Mouse (Mus musculus) hindbrain, embryonic 14.5 days (tissue): ENCODE measurements around the gene Gm19935. TPM values are rescaled to one million over a fixed set of nuclear protein-coding genes. Genes with fewer than 3 reads are reported as not detected.
A peak's percentile ranks its signal among the peaks of the same experiment; 100 is the strongest.

Experiments
- ATAC-seq: fragments of 200-750 bp; cut with Nextera tagmentation; 2 replicates; pipeline ENCODE4 v1.8.0; 2017; ENCODE audit warnings: moderate number of reproducible peaks, mild to moderate bottlenecking, moderate TSS enrichment, moderate library complexity; ENCODE audit not compliant: low FRiP score
- DNase-seq: peaks from one replicate; pipeline ENCODE4 v3.0.0-alpha.2; 2015; ENCODE audit warnings: low spot score
- H3K27ac ChIP-seq: fragments of 300-500 bp; sonication (generic); 2 replicates; pipeline ENCODE4 v1.5.1; 2014; ENCODE audit warnings: mild to moderate bottlenecking, moderate library complexity
- H3K27me3 ChIP-seq: fragments of 300-500 bp; sonication (generic); 2 replicates; pipeline ENCODE4 v1.6.1; 2014; ENCODE audit warnings: mild to moderate bottlenecking, low read length, mixed read lengths; ENCODE audit not compliant: control insufficient read depth, insufficient read depth
- H3K36me3 ChIP-seq: fragments of 300-500 bp; sonication (generic); replicated peaks from 2 replicates; pipeline ENCODE4 v1.6.1; 2014; ENCODE audit not compliant: control insufficient read depth, insufficient read depth
- H3K4me1 ChIP-seq: fragments of 300-500 bp; sonication (generic); replicated peaks from 2 replicates; pipeline ENCODE4 v1.6.1; 2014; ENCODE audit warnings: antibody characterized with exemption, low read length, mixed read lengths; ENCODE audit not compliant: control insufficient read depth, insufficient read depth
- H3K4me2 ChIP-seq: fragments of 300-500 bp; sonication (generic); replicated peaks from 2 replicates; pipeline ENCODE4 v1.6.1; 2014; ENCODE audit warnings: mild to moderate bottlenecking, moderate library complexity
- H3K4me3 ChIP-seq: fragments of 300-500 bp; sonication (generic); replicated peaks from 2 replicates; pipeline ENCODE4 v1.5.1; 2014; ENCODE audit warnings: mild to moderate bottlenecking, low read length
- H3K9ac ChIP-seq: fragments of 300-500 bp; sonication (generic); 2 replicates; pipeline ENCODE4 v1.6.1; 2014
- H3K9me3 ChIP-seq: fragments of 300-500 bp; sonication (generic); 2 replicates; pipeline ENCODE4 v1.6.1; 2016; ENCODE audit warnings: low read length; ENCODE audit not compliant: control insufficient read depth
- WGBS: fragments of 180-500 bp; shearing (Covaris S2); extraction: QIAGEN DNeasy Blood & Tissue Kit; methylation state at CpG from one replicate; pipeline ENCODE4 v1.1.7; 2014; 5-methylcytosine and 5-hydroxymethylcytosine counted together
- polyA plus RNA-seq: library from polyadenylated mRNA; unstranded; fragments of >200 nt; fragmentation: Nextera tagmentation; extraction: Ambion mirVana; gene quantifications from 2 replicates; pipeline ENCODE4 v1.2.1, GENCODE M21; 2014

Gm19935 gene
- polyA plus RNA-seq, 1 experiment from 2014 or later = 2.7 TPM

GRCm38 (mm10) chr8:90820321-90820696, 3.1 kb upstream of the Gm19935 start:
- 0 out of 2 replicates have a peak, but pooled peaks cover 12% of the 10 kb centered on the region for H3K4me1 ChIP-seq
- no peaks in the 10 kb centered on the region for H3K36me3 ChIP-seq
- no peak overlapping the region for H3K27ac ChIP-seq
- H3K4me2 ChIP-seq = no peak overlapping the region
- H3K27me3 ChIP-seq = no peaks in the 10 kb centered on the region
- ATAC-seq (no peak), DNase-seq (no peak)
- no peaks in the 10 kb centered on the region for H3K9me3 ChIP-seq
- 89% methylated on average over 4 of the region's 4 CpGs for WGBS
- H3K4me3 ChIP-seq = no peak overlapping the region
- H3K9ac ChIP-seq = no peak overlapping the region

- no peaks in the 10 kb centered on the region for H3K27me3 ChIP-seq
- H3K9ac ChIP-seq = no peak overlapping the region
- H3K4me2 ChIP-seq = no peak overlapping the region
- H3K4me1 ChIP-seq = 0 out of 2 replicates have a peak, but pooled peaks cover 12% of the 10 kb centered on the region
- H3K4me3 ChIP-seq = no peak overlapping the region
- ATAC-seq = no peak
- no peak for DNase-seq
- H3K27ac ChIP-seq = no peak overlapping the region
- H3K9me3 ChIP-seq = no peaks in the 10 kb centered on the region
- H3K36me3 ChIP-seq = no peaks in the 10 kb centered on the region
- 82% methylated on average over 9 of the region's 9 CpGs for WGBS
Observed at GRCm38 (mm10) chr8:90819561-90820320, 2.5 kb upstream of the Gm19935 start.

GRCm38 (mm10) chr8:90816061-90816882, 921 bp downstream of the Gm19935 start:
- Histone ChIP-seq H3K36me3 (no peaks in the 10 kb centered on the region), H3K27me3 (no peaks in the 10 kb centered on the region), H3K9me3 (no peaks in the 10 kb centered on the region), H3K4me1 (0 out of 2 replicates have a peak, but pooled peaks cover 12% of the 10 kb centered on the region), H3K9ac (no peak overlapping the region), H3K27ac (peak overlapping the region; percentile 40), H3K4me3 (no peak overlapping the region), H3K4me2 (no peak overlapping the region)
- DNase-seq = peak; percentile 30
- WGBS = 56% methylated on average over 23 of the region's 23 CpGs
- ATAC-seq = 0 out of 2 replicates have a peak, but pooled peaks have one; percentile 14

GRCm38 (mm10) chr8:90813602-90814320, 3.4 kb downstream of the Gm19935 start:
- Histone ChIP-seq H3K27me3 (no peaks in the 10 kb centered on the region), H3K4me1 (0 out of 2 replicates have a peak, but pooled peaks cover 12% of the 10 kb centered on the region), H3K9me3 (no peaks in the 10 kb centered on the region), H3K4me3 (no peak overlapping the region), H3K4me2 (no peak overlapping the region), H3K9ac (no peak overlapping the region), H3K36me3 (no peaks in the 10 kb centered on the region), H3K27ac (no peak overlapping the region)
- WGBS = 83% methylated on average over 10 of the region's 10 CpGs
- ATAC-seq = no peak
- no peak for DNase-seq

- peaks cover 10% of the 10 kb centered on the region; the same call in 1 of the 2 replicates for H3K9me3 ChIP-seq
- H3K4me1 ChIP-seq = no peaks in the 10 kb centered on the region
- 72% methylated on average over 5 of the region's 5 CpGs for WGBS
- H3K9ac ChIP-seq = no peak overlapping the region
- no peak for DNase-seq
- H3K27me3 ChIP-seq = no peaks in the 10 kb centered on the region
- no peak overlapping the region for H3K27ac ChIP-seq
- H3K4me3 ChIP-seq = no peak overlapping the region
- H3K4me2 ChIP-seq = no peak overlapping the region
- ATAC-seq = no peak
- no peaks in the 10 kb centered on the region for H3K36me3 ChIP-seq
Observed at GRCm38 (mm10) chr8:90799473-90799872, 17.7 kb downstream of the Gm19935 start.

GRCm38 (mm10) chr8:90794990-90795861, 22.0 kb downstream of the Gm19935 start:
- H3K36me3 ChIP-seq = no peaks in the 10 kb centered on the region
- no peaks in the 10 kb centered on the region for H3K27me3 ChIP-seq
- no peak overlapping the region for H3K9ac ChIP-seq
- H3K9me3 ChIP-seq = no peaks in the 10 kb centered on the region
- ATAC-seq (no peak), DNase-seq (peak; percentile 75)
- H3K4me3 ChIP-seq = no peak overlapping the region
- 11% methylated on average over 12 of the region's 12 CpGs for WGBS
- no peaks in the 10 kb centered on the region for H3K4me1 ChIP-seq
- H3K4me2 ChIP-seq = peak overlapping the region; percentile 25
- H3K27ac ChIP-seq = no peak overlapping the region

GRCm38 (mm10) chr8:90793710-90794109, 23.5 kb downstream of the Gm19935 start:
- no peaks in the 10 kb centered on the region for H3K36me3 ChIP-seq
- WGBS = under 1% methylated on average over 3 of the region's 3 CpGs
- H3K27ac ChIP-seq = no peak overlapping the region

GRCm38 (mm10) chr8:90791616-90792015, 25.6 kb downstream of the Gm19935 start:
- Histone ChIP-seq H3K9ac (no peak overlapping the region), H3K27ac (no peak overlapping the region), H3K4me3 (no peak overlapping the region), H3K36me3 (no peaks in the 10 kb centered on the region), H3K9me3 (no peaks in the 10 kb centered on the region), H3K4me2 (no peak overlapping the region), H3K4me1 (no peaks in the 10 kb centered on the region), H3K27me3 (no peaks in the 10 kb centered on the region)
- DNase-seq (no peak), ATAC-seq (no peak)
- 96% methylated on average over 1 of the region's 1 CpGs for WGBS

More at GRCm38 (mm10) chr8:90793710-90794109, 23.5 kb downstream of the Gm19935 start:
- Histone ChIP-seq H3K4me1 (no peaks in the 10 kb centered on the region), H3K27me3 (no peaks in the 10 kb centered on the region), H3K9me3 (no peaks in the 10 kb centered on the region), H3K4me3 (no peak overlapping the region), H3K4me2 (no peak overlapping the region), H3K9ac (no peak overlapping the region)
- DNase-seq (peak; percentile 94), ATAC-seq (no peak)
